Mouse (Mus musculus): ENCODE results near the gene Map3k1.

Map3k1 gene

DNA sequence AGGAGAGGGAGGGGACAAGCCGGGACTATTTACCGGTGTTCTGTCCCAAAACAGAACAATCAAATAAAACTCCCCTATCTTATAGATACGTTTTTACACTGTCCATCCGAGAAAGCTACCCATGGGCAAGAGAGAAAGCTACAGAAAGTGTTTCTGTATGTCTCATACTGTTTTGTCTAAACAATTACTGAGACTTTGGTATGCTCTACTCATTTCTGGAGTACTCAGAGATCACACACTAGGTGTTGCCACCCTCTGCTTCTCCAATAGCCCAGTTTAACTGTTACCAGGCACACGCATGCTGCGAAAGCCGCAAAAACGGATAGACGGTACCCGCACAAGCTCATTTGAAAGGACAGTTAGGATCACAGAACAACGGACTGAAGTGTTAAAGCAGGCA, 17.2 kb downstream of the Map3k1 start:
- DNase-seq (ENCODE audit: extremely low spot score): no peak

DNA sequence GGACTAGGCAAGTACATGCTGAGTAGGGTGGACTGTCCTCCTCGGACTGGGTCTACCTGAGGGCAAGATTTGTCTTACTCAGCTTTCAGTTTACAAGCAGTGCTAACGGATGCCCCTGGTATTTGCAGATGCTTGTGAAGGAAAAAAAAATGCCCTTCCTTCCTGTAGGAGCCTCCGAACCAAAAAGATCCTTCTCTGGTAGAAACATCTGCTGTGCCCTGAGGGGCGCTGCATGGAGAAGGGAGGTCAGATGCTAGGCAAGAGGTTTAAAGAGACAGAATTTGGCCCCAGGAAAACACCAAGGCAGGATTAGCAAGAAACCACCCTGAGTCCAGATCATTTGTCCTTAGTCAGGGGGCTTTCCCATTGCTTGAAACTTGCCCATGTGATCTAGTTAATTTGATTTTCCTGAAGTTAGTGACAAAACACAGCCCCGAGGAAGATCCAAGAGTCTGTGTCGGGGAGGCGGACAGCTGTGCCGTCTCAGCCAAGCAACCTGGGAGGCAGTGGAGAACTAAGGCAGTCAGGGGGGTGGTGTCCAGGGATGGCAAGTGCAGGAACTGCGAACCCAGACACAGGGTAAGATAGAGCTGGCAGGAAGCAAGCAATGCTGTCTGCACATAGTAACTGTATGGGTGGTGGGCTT, 19.2 kb downstream of the Map3k1 start:
- peak; percentile 34 for DNase-seq (ENCODE audit: extremely low spot score)

DNA sequence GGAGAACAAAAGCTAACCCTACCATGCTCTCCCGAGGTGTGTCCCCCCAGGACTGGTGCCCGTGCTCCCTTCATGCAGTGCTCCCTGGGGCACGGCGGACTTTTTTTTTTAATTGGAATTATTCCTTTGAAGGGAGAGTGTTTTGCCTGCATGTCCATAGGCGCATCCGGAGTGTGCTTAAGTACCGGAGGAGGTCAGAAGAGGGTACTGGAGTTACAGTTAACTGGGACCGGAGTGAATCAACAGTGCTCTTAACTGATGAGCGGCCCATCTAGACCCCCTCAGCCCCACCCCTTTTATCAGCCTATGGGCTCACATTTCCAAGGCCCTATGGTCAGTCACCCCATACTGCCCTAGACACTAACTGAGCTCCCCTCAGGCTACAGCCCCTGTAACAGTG, 19.9 kb downstream of the Map3k1 start:
- DNase-seq (ENCODE audit: extremely low spot score): no peak

DNA sequence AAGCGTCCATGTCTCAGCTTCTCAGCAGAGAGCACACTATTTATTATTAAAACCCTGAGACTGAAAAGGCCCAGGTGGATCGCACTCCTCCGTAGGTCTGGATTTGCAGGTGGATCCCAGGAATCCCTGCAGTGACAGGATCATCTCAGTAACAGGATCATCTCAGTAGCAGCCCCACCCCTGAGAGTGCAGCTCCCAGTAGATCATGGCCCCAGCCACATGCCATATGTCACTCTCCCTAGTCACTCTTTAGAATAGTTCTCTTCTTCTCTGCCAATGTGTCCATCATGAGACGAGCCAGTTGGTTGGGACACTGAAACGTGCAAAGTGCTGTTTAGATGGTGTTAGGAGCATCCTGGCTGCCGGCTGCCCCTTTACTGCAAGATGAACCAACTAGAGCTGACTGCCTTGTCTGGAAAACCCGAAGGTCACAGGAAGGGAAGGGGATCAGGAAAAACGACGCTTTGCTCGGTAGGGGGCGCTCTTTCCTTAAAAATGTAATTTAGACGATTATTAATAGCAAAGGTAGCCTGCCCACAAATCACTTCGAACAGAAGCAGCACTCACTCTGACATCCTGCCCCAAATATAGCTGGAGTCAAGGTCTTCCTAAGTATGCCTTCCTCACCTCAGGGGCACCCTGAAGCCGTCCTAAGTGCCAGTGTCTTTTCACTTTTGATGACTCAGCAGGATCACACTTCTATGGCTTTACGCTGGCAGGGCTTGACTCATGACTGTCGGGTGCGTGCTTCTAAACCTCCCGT, 20.8 kb downstream of the Map3k1 start:
- DNase-seq (ENCODE audit: extremely low spot score): peak; percentile 81

DNA sequence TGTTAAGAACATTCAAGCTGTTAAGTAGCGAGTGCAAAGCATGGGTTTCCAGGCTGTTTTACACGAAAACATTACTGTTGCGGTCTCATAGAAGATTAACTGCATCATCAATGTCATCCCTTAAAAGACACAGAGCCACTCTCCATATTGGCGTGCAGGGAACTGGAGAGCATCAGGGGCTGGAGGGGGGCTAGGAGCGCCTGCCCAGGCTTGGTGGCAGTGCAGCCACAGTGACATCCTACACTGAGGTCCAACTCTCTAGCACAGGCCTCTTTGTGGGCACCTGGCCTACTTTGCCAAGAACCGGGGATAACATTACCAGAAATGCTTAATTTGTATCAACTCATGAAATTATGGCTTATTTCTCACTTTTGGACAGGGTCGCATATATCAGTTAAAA, 22.2 kb downstream of the Map3k1 start:
- no peak for DNase-seq (ENCODE audit: extremely low spot score)

DNA sequence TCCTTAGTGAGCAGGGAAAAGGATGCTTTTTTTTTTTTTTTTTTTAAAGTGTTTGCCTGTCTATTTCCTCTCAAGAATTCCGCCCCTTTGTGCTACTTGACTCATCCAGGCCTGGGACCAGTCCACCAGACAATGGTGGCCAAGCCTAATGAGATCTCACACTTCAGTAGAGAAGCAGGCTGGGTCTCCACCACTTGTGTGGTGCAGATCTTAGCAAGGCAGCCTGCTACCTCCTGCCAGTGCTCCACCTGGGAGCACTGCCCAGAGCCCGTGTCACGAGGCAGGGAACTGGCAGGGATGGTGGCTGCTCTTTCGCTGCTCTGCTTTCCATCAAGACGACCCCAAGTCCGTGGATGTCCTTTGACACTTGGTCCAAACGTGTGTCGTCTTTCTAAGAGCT, 25.3 kb downstream of the Map3k1 start:
- no peak for DNase-seq (ENCODE audit: extremely low spot score)

DNA sequence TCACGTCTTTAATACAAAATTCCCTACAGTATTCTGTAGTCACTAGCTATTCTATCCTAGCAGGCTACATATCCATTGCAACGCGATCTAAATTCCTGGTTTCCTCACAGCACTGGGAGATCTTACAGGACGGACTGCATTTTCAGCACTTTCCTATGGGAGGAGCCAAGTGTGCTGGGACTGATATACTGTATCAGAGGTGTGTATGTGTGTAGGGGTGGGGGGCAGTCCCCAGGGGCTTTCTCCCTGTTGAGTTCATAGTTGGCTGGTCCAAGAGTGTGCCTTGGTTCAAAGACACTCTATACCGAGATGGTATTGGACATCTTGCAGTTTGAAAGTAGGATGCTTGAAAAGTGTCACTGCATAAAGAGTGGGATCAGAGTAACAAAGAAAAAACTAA, 29.3 kb downstream of the Map3k1 start:
- no peak for DNase-seq (ENCODE audit: extremely low spot score)

DNA sequence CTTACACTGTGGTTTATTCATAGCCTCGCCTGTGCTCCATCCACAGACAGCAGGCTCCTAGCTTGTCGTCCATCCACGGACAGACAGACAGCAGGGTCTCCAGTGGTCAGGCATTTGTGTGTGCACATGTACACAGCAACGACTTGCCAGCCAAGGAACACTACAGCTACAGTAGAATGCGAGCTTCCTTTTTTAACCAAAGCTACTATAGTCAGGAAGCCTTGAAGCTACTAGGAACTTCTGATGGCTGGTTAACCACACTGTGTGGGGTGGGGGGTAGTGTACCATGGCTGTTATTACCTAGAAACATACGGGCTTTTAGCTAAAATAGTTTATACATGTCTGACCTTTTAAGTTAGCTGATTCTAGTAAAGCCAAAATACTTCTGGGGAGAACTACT, 30.2 kb downstream of the Map3k1 start:
- DNase-seq (ENCODE audit: extremely low spot score): no peak

DNA sequence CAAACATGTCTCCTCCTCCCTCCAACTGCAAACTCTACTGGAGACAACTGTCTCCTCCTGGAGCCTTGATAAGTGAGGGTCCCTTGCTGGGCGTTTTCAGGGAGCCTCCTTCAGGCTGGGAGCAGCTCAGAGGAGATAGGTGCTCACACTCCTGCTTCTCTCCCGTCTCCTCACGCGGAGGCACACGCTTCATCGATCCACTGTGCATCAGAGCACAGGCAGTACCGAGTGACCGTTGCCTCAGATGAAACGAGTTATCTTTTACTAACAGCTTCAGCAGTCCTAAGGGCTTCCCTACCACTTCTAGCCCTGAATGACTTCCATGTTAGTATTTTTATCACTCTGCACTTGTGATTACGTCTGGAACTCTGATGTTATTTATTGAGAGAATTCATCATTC, 30.9 kb downstream of the Map3k1 start:
- no peak for DNase-seq (ENCODE audit: extremely low spot score)

DNA sequence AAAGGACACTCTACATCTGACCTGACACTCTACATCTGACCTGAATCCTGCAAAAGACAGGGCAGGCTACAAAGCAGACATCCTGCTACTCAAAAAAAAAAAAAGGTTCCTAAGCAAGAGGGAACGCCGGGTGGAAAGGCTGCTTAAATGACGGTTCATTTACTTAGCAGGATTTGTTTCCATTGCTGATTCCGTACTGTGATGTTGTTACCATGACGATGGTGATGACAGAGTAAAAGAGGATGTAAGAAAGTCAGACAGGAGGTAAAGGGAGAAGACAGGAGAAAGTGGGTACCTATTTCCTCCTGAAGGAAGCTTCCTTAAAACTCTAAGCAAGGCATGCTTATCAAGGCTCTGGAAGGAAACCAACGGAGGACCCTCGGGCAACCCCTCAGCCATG, 31.6 kb downstream of the Map3k1 start:
- DNase-seq (ENCODE audit: extremely low spot score): no peak

DNA sequence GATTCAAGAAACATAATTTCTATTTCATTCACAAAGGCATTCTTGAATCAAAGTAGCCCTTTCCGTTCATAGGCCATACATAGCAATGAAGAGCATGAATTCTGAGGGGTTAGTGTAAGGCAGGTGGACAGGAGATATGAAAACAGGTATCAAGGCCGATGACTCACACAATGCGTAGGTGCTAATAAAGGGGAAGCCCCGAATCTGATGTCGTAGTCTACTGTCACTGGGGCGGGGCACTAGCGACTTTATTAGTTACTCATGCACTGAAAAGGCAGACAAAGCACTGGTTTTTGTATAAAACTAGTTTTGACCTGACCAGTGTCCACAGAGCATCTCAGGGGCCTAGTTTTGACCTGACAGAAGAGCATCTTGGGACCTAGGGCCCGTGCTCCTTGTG, 36.7 kb downstream of the Map3k1 start:
- no peak for DNase-seq (ENCODE audit: extremely low spot score)

DNA sequence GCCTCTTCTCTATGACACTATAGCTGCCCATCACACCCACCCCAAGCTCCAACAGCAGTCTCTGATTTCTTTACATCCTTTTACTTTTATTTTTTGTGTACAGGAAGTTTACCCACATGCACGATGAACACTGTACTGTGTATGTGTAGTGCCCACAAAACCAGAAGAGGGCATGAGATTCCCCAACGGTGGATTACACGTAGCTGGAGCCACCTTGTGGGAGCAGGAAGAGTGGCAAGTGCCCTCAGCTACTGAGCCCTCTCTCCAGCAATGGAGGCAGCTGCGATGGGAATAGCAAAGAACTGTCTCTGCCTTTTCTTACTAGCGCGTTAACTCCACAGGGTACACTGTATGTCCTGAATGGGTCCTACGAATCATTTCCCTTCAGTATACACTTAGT, 37.6 kb downstream of the Map3k1 start:
- DNase-seq (ENCODE audit: extremely low spot score): peak; percentile 15

DNA sequence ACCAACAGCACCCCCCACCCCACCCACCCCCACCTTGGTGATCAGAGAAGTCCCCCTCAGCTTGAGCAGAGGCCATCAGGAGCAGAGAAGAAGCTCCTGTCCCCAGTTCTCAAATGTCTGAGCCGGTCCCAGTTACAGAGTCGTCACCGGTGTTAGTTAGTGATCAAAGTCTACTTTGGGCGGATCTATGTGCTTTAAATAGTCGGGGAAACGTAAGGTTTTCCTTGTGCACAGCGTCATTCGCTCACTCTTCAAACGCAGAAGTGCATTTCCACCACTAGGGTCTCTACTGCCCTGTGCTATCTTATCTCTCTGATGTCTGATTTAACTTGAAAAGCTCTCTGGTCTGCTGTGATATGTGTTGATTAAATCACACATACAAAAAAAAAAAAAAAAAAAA, 38.0 kb downstream of the Map3k1 start:
- no peak for DNase-seq (ENCODE audit: extremely low spot score)

DNA sequence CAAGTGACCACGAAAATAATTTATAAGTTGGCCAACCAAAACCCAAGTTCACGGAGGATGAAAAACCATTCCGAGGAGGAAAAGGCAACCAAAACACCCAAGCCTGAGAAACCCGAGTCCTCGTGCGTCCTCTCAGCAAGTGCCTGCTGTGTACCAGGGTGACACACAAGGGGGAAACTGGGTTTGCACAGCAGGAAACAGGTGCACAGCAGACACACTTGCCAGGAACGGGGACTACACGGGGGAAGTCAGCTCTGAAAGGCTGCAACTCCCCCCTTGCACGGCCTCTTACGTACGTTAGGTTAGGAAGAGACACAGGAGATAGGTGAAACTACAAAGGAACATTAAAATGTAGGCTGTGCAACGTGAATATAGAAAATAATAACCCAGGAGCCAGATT, 46.3 kb downstream of the Map3k1 start:
- no peak for DNase-seq (ENCODE audit: extremely low spot score)

DNA sequence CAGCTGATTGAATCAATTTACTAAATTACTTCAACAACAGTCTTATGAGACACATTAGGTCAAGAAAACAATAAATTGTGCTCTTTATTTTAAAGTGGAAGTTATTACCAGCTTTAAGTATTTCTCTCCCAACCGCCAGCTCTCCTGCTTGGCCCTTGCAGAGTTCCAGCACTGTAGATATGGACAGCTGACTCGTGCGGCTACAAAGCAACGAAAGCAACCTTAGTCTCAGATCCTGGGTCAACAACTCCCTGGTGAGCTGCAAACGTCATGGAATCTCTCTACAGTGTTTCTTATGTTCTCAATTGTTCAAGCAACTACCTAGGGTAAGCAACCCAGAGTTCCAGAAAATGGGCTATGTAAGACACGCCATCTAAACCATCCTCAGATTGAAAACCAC, 51.8 kb downstream of the Map3k1 start:
- DNase-seq (ENCODE audit: extremely low spot score): no peak

DNA sequence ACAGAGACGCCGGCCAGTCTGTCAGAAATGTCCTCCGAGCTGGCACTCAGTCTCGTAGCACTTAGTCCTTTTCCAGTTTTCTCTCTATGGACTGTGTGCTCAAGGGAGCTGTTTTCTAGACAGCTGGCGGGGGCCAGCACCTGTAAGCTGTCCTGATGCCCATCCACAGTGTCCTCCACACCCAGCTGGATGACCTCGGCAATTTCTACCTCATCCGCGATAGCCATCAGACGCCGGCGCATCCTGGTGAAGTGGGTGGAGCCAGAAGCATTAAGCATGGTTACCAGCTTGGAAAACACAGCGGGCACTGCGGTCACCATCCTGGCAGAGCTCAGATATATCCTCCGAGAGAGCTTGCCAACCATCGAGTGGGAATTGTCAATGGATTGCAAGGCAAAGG, 52.9 kb downstream of the Map3k1 start:
- DNase-seq (ENCODE audit: extremely low spot score): no peak

DNA sequence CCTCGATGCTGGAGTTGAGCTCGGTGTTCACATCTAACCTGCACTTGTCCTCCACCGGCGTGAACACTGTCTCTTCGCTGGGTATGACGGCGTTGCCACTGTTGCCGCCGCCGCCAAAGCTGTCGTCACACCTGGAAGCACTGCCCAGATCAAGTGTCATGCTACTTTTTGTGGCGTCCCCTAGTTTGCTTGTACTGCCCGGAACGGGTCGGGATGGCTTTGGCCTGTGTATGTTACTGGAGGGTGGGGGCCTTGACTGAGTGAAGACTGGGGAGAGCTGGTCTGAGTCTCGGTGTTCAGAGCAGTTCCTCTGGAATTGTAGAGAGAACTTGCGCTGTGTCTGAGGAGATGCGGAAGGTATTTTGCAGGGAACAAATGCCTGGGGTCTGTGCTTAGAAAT, 53.4 kb downstream of the Map3k1 start:
- DNase-seq (ENCODE audit: extremely low spot score): no peak

DNA sequence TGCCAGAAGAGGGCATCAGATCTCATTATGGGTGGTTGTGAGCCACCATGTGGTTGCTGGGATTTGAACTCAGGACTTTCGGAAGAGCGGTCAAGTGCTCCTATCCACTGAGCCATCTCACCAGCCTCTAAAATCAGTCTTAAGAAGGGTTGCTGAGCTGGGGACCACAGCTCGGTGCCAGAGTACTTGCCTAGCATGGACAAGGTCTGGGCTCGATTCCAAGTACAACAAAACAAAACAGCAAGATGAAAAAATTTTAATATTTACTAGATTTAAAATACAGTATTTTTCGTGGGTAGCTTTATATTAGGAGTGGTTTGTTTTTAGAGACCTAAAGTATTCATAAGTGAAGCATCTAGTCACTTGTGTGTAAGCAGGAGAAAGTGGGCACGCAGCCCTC, 55.5 kb downstream of the Map3k1 start:
- no peak for DNase-seq (ENCODE audit: extremely low spot score)

DNA sequence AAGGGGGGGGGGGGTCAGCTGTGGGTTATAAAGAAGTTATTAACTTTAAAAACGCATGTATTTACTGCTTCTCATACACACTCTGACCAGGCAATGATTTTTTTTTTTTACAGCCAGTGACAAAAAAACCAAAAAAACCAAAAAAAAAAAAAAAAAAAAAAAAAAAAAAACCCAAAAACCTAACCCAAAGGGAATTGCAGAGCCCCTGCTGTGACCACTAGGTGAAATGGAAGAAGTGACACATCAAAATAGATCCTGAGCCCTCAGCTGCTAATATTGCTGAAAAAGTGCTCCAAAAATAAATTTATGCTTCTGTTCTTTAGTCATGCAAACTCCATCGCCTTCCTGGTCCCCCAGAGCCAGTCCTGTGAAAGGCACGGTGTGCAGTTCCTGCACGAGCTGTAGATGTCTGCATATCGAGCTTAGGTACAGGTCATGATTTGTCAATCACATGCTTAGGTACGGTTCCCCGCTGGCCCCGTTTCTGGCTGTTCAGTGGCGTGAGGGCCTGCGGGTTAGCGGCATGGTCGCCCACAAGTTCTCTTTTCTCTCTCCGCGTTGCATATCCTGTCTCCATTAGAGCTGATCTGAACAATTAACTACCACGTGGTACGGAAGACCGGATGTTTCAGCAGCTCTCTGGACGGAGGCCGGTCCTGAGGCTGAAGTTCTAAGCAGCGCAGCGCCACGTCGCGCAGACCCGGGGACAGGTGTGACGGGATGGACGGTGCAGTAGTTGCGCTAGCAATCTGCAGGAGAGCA, 60.3 kb downstream of the Map3k1 start:
- no peak for DNase-seq (ENCODE audit: extremely low spot score)

DNA sequence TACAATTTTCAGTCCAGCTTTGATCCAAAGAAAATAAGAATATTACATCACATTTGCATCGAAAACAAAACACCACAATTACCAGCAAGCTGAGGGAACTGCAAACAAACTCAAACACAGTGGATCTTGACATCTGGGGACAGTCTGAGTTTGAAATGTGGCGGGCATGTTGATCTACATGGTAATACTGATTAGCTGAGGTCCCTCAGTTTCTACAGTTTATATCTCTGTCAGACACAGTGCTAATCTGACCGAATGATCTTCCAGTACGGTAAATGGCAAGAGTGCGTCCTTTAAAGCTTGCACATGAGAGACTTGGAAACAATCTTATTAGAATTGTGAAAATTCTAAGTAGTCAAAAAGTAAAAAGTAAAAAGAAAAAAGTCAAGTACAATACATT, 62.0 kb downstream of the Map3k1 start:
- no peak for DNase-seq (ENCODE audit: extremely low spot score)

DNA sequence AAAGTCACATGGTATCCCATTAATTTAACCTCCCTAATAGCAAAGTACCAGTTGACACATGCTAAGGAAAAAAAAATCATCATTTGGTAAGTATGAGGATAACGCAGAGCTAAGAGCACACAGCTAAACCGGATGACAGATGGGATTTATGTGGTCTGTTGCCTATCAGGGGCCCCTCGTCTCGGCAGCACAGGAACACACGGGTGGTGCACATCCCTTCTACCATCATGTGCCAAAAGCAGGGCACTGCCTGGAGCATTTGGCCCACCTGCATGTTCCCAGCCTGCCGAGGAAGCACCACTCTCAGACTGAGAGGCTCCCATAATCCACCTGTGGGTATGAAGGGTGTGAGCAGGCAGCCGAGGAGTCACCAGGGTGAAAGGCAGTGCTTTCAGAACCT, 63.6 kb downstream of the Map3k1 start:
- no peak for DNase-seq (ENCODE audit: extremely low spot score)

DNA sequence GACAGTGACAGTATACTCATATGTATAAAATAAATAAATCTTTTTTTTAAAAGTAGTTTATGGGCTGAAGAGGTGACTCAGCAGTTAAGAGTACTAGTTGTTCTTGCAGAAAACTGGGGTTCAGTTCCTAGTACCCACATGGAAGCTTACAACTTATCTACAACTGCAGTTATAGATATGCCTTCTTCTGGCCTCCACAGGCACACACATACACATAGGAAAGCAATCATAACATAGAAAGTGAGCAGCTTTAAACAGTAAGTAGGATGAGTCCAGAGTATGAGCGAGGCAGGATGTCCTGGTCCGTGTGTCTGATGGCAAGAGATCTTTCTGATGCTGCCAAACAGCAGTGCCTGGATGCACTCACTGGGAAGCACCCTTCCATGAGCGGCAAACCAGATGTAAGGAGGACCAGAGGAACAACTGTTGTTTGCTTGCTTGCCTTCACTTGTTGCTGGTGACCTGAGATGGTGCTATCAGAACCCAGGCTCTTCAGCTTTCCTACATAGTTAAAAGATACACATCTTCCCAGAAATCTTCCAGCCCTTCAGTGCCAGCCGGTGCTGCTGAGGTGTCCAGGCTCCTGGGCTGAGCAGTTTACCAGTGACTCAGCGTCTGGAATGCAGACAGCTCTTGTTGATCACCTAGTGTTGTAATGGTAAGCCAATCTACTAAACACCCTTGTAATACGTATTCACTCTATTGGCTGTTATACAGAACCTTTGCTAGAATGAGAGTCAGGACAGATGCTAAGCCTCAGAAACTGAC, 64.4 kb downstream of the Map3k1 start:
- DNase-seq (ENCODE audit: extremely low spot score): no peak
